In the genomic region with DNA sequence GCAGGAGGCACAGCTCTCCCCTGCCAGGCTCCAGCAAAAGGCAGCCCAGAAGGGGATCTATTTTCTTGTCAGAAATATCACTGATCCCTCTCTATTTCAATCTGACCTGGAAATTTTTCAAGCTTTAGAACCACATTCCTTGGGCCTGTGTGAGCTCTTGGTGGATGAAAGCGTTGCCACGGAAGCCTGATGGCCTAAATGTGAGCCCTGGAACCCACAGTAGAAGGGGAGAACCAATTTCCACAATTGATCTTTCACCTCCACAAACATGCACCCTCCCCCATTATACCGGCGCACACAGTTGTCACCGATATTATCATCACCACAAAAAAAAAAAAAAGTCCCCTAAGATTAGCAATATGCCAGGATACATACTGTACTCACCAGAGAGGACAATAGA, we compare ENCODE assay signal across 30 mouse cellular contexts.
"Had no signal": no experiment of that assay in that cellular context is flagged by ENCODE, and none has a peak within 500 bp of the region (broad histone marks: within the 10 kb centered on the region; RNA-seq: fewer than 3 reads in every experiment).

No protein-coding gene starts in this region.

- H3K4me3 ChIP-seq: limb, embryonic 10.5 days; limb, embryonic 12.5 days; limb, embryonic 13.5 days; limb, embryonic 15.5 days; liver, embryonic 12.5 days; liver, embryonic 13.5 days; liver, embryonic 15.5 days; lung, embryonic 15.5 days; megakaryocyte, embryonic 14.5 days; midbrain, embryonic 10.5 days; midbrain, embryonic 12.5 days; midbrain, embryonic 15.5 days; myocyte; neural tube, embryonic 12.5 days had no signal

- ATAC-seq: liver, embryonic 12.5 days; liver, postnatal 0 days; lung, postnatal 0 days; midbrain, embryonic 15.5 days; midbrain, embryonic 16.5 days had no signal

- H3K4me1 ChIP-seq: limb, embryonic 10.5 days; liver, embryonic 12.5 days; liver, embryonic 13.5 days; liver, embryonic 15.5 days; megakaryocyte, embryonic 14.5 days; midbrain, embryonic 15.5 days; neural tube, embryonic 12.5 days had no signal

- H3K4me2 ChIP-seq: limb, embryonic 12.5 days; limb, embryonic 13.5 days; limb, embryonic 15.5 days; liver, embryonic 11.5 days; liver, embryonic 12.5 days; liver, embryonic 13.5 days; liver, embryonic 15.5 days; lung, embryonic 14.5 days; lung, embryonic 15.5 days; midbrain, embryonic 12.5 days; midbrain, embryonic 15.5 days; neural tube, embryonic 12.5 days had no signal

- H3K9me3 ChIP-seq: limb, embryonic 10.5 days; limb, embryonic 12.5 days; limb, embryonic 13.5 days; limb, embryonic 15.5 days; liver, embryonic 12.5 days; liver, embryonic 13.5 days; liver, embryonic 15.5 days; lung, embryonic 15.5 days; megakaryocyte, embryonic 14.5 days; midbrain, embryonic 10.5 days; midbrain, embryonic 12.5 days; midbrain, embryonic 15.5 days; neural tube, embryonic 12.5 days had no signal

- H3K36me3 ChIP-seq: limb, embryonic 10.5 days; limb, embryonic 12.5 days; limb, embryonic 13.5 days; limb, embryonic 15.5 days; liver, embryonic 12.5 days; liver, embryonic 13.5 days; liver, embryonic 15.5 days; lung, embryonic 15.5 days; midbrain, embryonic 10.5 days; midbrain, embryonic 12.5 days; midbrain, embryonic 15.5 days; neural tube, embryonic 12.5 days had no signal

- H3K9ac ChIP-seq: limb, embryonic 12.5 days; limb, embryonic 13.5 days; limb, embryonic 15.5 days; liver, embryonic 12.5 days; liver, embryonic 13.5 days; liver, embryonic 14.5 days; liver, embryonic 15.5 days; liver, postnatal 0 days; lung, embryonic 14.5 days; lung, embryonic 15.5 days; midbrain, embryonic 12.5 days; midbrain, embryonic 15.5 days; neural tube, embryonic 12.5 days had no signal

- DNase-seq: left cerebral cortex, postnatal 4 days; liver; liver, embryonic 13.5 days; liver, postnatal 0 days; lung, adult 18-20 months; lung, adult 2 months; lung, embryonic 14.5 days; lung, postnatal 10 days; lung, postnatal 14 days; lung, postnatal 36 days; lung, postnatal 4 days; midbrain, embryonic 14.5 days had no signal

- H3K27me3 ChIP-seq: limb, embryonic 15.5 days; liver, embryonic 13.5 days; liver, embryonic 15.5 days; lung, embryonic 15.5 days; midbrain, embryonic 12.5 days; midbrain, embryonic 15.5 days; neural tube, embryonic 12.5 days had no signal

- H3K27ac ChIP-seq: limb, embryonic 10.5 days; limb, embryonic 12.5 days; limb, embryonic 13.5 days; limb, embryonic 15.5 days; liver, embryonic 12.5 days; liver, embryonic 13.5 days; liver, embryonic 14.5 days; liver, embryonic 15.5 days; lung, embryonic 15.5 days; macrophage; midbrain, embryonic 10.5 days; midbrain, embryonic 12.5 days; midbrain, embryonic 15.5 days; neural tube, embryonic 12.5 days had no signal
